Mouse (Mus musculus): Measurements from ENCODE around the gene Epsti1.

Gene Epsti1

GRCm38 (mm10) chr14:77923076-77923865, 19.2 kb downstream of the Epsti1 start:
- no peak for DNase-seq (ENCODE audit: extremely low read depth, low read depth)

- no peak for DNase-seq (ENCODE audit: extremely low read depth, low read depth)
These were observed 21.4 kb downstream of the Epsti1 start for GRCm38 (mm10) chr14:77925414-77925813.

DNA sequence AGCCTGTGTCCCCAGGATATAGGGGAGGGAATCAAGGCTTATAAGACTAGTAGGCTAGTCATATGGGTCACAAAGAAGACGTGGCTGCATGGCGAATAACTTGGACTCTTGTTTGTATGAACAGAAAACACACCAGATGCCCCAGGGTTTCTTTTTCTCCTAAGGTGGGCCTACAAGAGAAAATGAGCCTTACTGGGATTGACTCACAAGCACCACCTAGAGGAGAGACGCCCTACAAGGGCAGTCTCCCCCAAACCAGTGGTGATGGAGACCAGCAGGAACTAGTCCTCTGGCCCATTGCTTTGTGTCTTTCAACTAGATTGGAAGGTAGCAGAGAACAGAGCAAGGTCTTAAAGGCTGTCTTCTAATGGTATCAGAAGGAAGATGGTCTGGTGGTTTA, 22.7 kb downstream of the Epsti1 start:
- DNase-seq (ENCODE audit: extremely low read depth, low read depth) = no peak

DNA sequence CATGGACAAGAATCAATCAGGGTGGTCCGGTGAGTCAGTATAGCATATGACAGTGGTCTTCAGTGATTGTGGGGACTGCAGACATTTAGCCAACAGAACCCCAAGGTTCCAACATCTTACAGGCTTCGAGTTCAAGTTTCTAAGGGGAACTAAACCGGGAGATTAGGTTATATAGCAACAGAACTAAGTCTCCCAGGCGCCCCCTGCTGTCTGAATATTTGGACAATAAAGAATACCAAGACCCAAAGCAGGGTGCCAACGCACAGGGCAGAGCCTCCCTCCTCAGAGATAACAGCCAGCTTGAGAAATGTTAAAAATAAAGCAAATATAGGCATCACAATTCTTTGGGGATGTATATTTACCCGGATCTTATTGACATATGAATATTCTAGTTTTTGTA, 24.0 kb downstream of the Epsti1 start:
- DNase-seq (ENCODE audit: extremely low read depth, low read depth) = no peak

DNA sequence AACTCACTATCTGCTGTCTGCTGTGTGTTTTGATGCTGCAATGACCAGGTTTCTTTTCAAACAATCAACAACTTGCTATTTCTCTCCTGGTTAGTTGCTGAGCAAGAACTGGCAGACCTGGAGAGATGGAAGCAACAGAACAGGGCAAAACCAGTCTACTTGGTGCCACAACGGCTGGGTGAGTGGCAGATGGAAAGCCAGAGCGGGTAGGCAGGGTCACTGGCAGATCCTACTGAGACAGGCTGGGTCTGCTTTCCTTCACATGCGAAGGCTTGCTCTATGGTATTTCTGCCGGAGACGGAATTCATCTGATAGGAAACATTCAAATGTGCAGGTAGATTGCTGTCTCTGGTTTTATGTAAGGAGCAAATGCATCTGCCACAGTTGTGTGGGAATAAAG, 24.6 kb downstream of the Epsti1 start:
- DNase-seq (ENCODE audit: extremely low read depth, low read depth) = no peak

GRCm38 (mm10) chr14:77929139-77929678, 25.2 kb downstream of the Epsti1 start:
- DNase-seq (ENCODE audit: extremely low read depth, low read depth) = no peak

- no peak for DNase-seq (ENCODE audit: extremely low read depth, low read depth)
These were observed 28.4 kb downstream of the Epsti1 start for GRCm38 (mm10) chr14:77932150-77933047.

GRCm38 (mm10) chr14:77933243-77933642, 29.2 kb downstream of the Epsti1 start:
- no peak for DNase-seq (ENCODE audit: extremely low read depth, low read depth)

GRCm38 (mm10) chr14:77934431-77934830, 30.4 kb downstream of the Epsti1 start:
- DNase-seq (ENCODE audit: extremely low read depth, low read depth) = no peak

DNA sequence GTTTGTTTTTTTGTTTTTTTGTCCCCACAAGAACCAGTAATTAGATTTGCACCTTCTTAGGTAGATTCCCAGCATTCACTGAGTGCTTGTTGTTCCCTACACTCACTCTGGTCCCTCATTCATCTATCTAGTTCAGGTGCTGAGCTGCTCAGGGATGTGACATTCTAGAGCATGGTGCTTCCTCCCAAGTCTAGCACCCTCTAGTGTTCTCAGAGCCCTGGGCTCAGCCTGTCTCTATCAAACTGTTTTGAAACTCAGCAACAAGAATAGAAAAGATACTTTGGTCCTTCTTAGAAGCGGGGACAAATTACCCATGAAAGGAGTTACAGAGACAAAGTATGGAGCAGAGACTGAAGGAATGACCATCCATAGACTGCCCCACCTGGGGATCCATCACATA, 37.1 kb downstream of the Epsti1 start:
- no peak for DNase-seq (ENCODE audit: extremely low read depth, low read depth)

GRCm38 (mm10) chr14:77942235-77942634, 38.2 kb downstream of the Epsti1 start:
- DNase-seq (ENCODE audit: extremely low read depth, low read depth) = no peak

- DNase-seq (ENCODE audit: extremely low read depth, low read depth) = no peak
These were observed 38.9 kb downstream of the Epsti1 start for GRCm38 (mm10) chr14:77942793-77943558.

- DNase-seq (ENCODE audit: extremely low read depth, low read depth) = no peak
These were observed 57.7 kb downstream of the Epsti1 start for GRCm38 (mm10) chr14:77961741-77962140.

DNA sequence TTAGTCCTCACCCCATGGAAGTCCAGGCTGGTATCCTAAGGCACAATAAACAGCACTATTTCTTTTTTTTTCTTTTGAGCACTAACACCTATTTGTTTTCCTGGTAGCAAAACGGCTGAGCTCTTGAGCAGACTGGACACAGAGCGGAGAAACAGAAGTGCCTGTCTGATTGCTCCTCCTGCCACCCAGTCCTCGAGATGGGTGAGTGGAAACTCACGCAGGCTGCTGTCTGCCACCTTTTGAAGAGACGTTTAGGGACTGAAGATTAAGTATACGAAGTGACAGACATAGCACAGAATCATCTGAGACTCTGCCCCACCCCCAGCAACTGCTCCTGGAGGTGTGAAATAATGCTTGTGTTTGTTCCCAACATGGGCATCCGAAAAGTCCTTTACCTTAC, 59.5 kb downstream of the Epsti1 start:
- no peak for DNase-seq (ENCODE audit: extremely low read depth, low read depth)

DNA sequence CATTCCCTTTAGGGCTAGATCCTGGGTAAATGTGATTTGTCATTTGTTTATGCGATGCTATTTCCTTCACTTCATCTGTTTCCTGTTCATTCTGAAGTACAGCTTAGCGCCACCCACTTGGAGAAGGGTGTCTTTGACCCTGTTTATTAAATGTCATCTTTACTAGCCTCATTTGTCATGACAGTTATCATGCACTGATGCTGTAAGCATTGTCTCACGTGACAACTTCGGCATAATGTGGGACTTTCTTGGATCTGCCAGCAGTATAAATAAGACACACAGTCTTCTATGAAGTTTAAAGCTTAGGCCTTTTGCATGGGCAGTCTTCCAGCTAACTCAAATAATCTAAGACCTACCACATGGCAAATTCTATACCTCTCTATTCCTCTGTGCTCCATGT, 67.3 kb downstream of the Epsti1 start:
- no peak for DNase-seq (ENCODE audit: extremely low read depth, low read depth)

- DNase-seq (ENCODE audit: extremely low read depth, low read depth) = no peak
These were observed 70.2 kb downstream of the Epsti1 start for GRCm38 (mm10) chr14:77974221-77974620.

DNA sequence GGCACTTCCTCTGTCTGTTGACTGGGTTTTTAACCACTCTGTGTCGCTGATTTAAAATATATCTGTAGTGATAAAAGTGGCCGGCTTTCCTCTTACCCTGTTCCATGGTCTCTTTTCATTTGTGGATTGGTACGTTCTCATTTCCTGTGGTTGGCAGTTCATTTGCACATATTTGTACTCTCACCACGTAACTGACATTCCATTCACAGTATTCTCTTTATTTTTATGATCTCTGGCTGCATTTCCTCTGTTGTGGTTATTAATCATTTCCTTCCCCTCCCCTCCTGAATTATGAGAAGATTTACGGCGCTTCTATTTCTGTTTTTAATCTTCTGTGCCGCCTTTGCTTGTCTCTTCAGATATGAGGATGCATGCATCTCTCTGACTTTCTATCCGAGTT, 71.7 kb downstream of the Epsti1 start:
- DNase-seq (ENCODE audit: extremely low read depth, low read depth) = no peak

DNA sequence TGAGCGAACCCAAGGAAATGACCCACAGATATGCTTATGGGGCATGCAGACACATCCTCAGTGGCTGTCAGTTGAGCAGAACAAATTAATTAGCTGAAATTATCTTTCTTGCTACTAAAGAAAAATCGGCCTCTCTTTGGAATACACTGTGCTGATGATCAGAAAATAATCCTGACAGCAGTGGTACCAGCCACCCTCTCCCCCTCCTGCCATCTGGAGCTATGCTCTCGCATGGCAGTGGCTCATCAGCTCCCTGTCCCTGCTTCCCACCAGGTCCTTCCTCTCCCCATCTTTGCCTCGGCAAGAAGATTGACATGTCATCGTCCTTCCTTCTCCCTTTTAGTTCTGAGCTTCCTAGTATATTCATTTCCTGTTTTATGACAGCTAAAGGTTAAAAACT, 77.5 kb downstream of the Epsti1 start:
- DNase-seq (ENCODE audit: extremely low read depth, low read depth) = no peak

- no peak for DNase-seq (ENCODE audit: extremely low read depth, low read depth)
These were observed 93.7 kb downstream of the Epsti1 start for GRCm38 (mm10) chr14:77997731-77998130.

DNA sequence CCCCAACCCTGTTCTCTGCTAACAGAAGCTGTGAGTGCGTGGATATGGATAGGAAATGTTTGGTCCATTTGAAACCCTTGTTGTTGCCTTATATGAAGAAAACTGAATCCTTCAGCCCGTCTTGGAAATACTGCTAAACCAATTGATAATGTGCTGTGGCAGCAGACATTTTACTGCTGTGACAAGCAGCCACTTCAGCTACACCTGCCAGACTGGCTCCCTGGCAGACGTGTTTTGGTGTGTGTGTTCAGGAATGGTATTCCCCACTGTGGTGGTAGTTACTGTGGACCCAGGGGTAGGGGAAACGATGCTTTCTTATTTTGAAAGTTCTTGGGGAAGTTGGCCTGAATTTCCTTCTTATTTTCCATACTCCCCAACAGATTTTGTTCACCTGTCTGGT, 100.4 kb downstream of the Epsti1 start:
- no peak for DNase-seq (ENCODE audit: extremely low read depth, low read depth)

- DNase-seq (ENCODE audit: extremely low read depth, low read depth) = no peak
These were observed 104.0 kb downstream of the Epsti1 start for GRCm38 (mm10) chr14:78008019-78008418.

All from MEL-GATA-1-ER (cell line).